Mouse (Mus musculus): ENCODE measurements around the gene AI837181. TPM values are rescaled to one million over a fixed set of nuclear protein-coding genes. Genes with fewer than 3 reads are reported as not detected.

Gene AI837181
- 51.1 and 56.1 TPM in 2 replicates for polyA plus RNA-seq (2014; fragmentation: Nextera tagmentation; extraction: Ambion mirVana)

- no peaks in the 10 kb centered on the region for H3K9me3 ChIP-seq (ENCODE audit: control insufficient read depth, low read length)
- H3K4me2 ChIP-seq (ENCODE audit: low read depth, low read length) = peak within 1 kb of the TSS; percentile 93
- no peaks in the 10 kb centered on the region for H3K27me3 ChIP-seq (replicated peaks; ENCODE audit: control insufficient read depth, insufficient read depth, low read length)
- H3K4me3 ChIP-seq (ENCODE audit: low read depth, low read length) = peak within 1 kb of the TSS; percentile 88
- peak within 1 kb of the TSS; percentile 90 for H3K27ac ChIP-seq (replicated peaks; ENCODE audit: low read depth, low read length)
- H3K4me1 ChIP-seq (ENCODE audit: control insufficient read depth, insufficient read depth, low read length) = peaks cover 17% of the 10 kb centered on the region
- peak within 1 kb of the TSS; percentile 96 for H3K9ac ChIP-seq (ENCODE audit: low read depth, low read length)
- H3K36me3 ChIP-seq (ENCODE audit: control insufficient read depth, insufficient read depth, low read length) = peaks cover 54% of the 10 kb centered on the region
- peak; percentile 99 for DNase-seq (ENCODE audit: low spot score)
- peak; percentile 94 for ATAC-seq (ENCODE audit: low read depth)
- under 1% methylated on average over 41 of the region's 87 CpGs for WGBS
Observed at GRCm38 (mm10) chr19:5424782-5425741, at the start of gene AI837181, which contains the start of gene Drap1. Gene AI837181, plus strand, starts transcription at chr19:5425144. Gene Drap1, minus strand, starts transcription at chr19:5424979.

GRCm38 (mm10) chr19:5377446-5377845 lies 47.5 kb upstream of the AI837181 start:
- Histone ChIP-seq H3K4me2 (ENCODE audit: low read depth, low read length) (no peak overlapping the region), H3K9ac (ENCODE audit: low read depth, low read length) (no peak overlapping the region), H3K27ac (replicated peaks; ENCODE audit: low read depth, low read length) (no peak overlapping the region), H3K9me3 (ENCODE audit: control insufficient read depth, low read length) (no peaks in the 10 kb centered on the region), H3K4me1 (ENCODE audit: control insufficient read depth, insufficient read depth, low read length) (no peaks in the 10 kb centered on the region), H3K27me3 (replicated peaks; ENCODE audit: control insufficient read depth, insufficient read depth, low read length) (no peaks in the 10 kb centered on the region), H3K36me3 (ENCODE audit: control insufficient read depth, insufficient read depth, low read length) (peaks cover 55% of the 10 kb centered on the region), H3K4me3 (ENCODE audit: low read depth, low read length) (no peak overlapping the region)
- DNase-seq (ENCODE audit: low spot score) (no peak), ATAC-seq (ENCODE audit: low read depth) (no peak)
- WGBS = 97% methylated on average over 1 of the region's 1 CpGs

- ATAC-seq (ENCODE audit: low read depth) (no peak), DNase-seq (ENCODE audit: low spot score) (no peak)
- no peak overlapping the region for H3K27ac ChIP-seq (replicated peaks; ENCODE audit: low read depth, low read length)
- H3K9ac ChIP-seq (ENCODE audit: low read depth, low read length) = no peak overlapping the region
- no peaks in the 10 kb centered on the region for H3K9me3 ChIP-seq (ENCODE audit: control insufficient read depth, low read length)
- H3K4me2 ChIP-seq (ENCODE audit: low read depth, low read length) = no peak overlapping the region
- WGBS = 90% methylated on average over 12 of the region's 12 CpGs
- H3K4me3 ChIP-seq (ENCODE audit: low read depth, low read length) = no peak overlapping the region
- peaks cover 4% of the 10 kb centered on the region for H3K27me3 ChIP-seq (replicated peaks; ENCODE audit: control insufficient read depth, insufficient read depth, low read length)
- H3K4me1 ChIP-seq (ENCODE audit: control insufficient read depth, insufficient read depth, low read length) = peaks cover 6% of the 10 kb centered on the region
- H3K36me3 ChIP-seq (ENCODE audit: control insufficient read depth, insufficient read depth, low read length) = peaks cover 75% of the 10 kb centered on the region
Observed at GRCm38 (mm10) chr19:5383326-5383725, 41.6 kb upstream of the AI837181 start.

- Histone ChIP-seq H3K4me2 (ENCODE audit: low read depth, low read length) (no peak overlapping the region), H3K4me3 (ENCODE audit: low read depth, low read length) (no peak overlapping the region), H3K9me3 (ENCODE audit: control insufficient read depth, low read length) (no peaks in the 10 kb centered on the region), H3K27ac (replicated peaks; ENCODE audit: low read depth, low read length) (no peak overlapping the region), H3K36me3 (ENCODE audit: control insufficient read depth, insufficient read depth, low read length) (peaks cover 61% of the 10 kb centered on the region), H3K9ac (ENCODE audit: low read depth, low read length) (no peak overlapping the region), H3K27me3 (replicated peaks; ENCODE audit: control insufficient read depth, insufficient read depth, low read length) (peaks cover 4% of the 10 kb centered on the region), H3K4me1 (ENCODE audit: control insufficient read depth, insufficient read depth, low read length) (peaks cover 12% of the 10 kb centered on the region)
- DNase-seq (ENCODE audit: low spot score) = no peak
- whole genome bisulfite sequencing = 93% methylated on average over 8 of the region's 8 CpGs
- no peak for ATAC-seq (ENCODE audit: low read depth)
Observed at GRCm38 (mm10) chr19:5384715-5385114, 40.2 kb upstream of the AI837181 start.

- WGBS = under 1% methylated on average over 15 of the region's 43 CpGs
- ATAC-seq (ENCODE audit: low read depth) (peak; percentile 27; the same call in 1 of the 2 replicates), DNase-seq (ENCODE audit: low spot score) (no peak)
- Histone ChIP-seq H3K9me3 (ENCODE audit: control insufficient read depth, low read length) (no peaks in the 10 kb centered on the region), H3K9ac (ENCODE audit: low read depth, low read length) (peak overlapping the region; percentile 91), H3K4me1 (ENCODE audit: control insufficient read depth, insufficient read depth, low read length) (peaks cover 18% of the 10 kb centered on the region), H3K4me3 (ENCODE audit: low read depth, low read length) (peak overlapping the region; percentile 92), H3K4me2 (ENCODE audit: low read depth, low read length) (peak overlapping the region; percentile 79), H3K27me3 (replicated peaks; ENCODE audit: control insufficient read depth, insufficient read depth, low read length) (peaks cover 4% of the 10 kb centered on the region), H3K36me3 (ENCODE audit: control insufficient read depth, insufficient read depth, low read length) (peaks cover 28% of the 10 kb centered on the region), H3K27ac (replicated peaks; ENCODE audit: low read depth, low read length) (peak overlapping the region; percentile 80)
Observed at GRCm38 (mm10) chr19:5388011-5388441, 36.9 kb upstream of the AI837181 start.

- H3K36me3 ChIP-seq (ENCODE audit: control insufficient read depth, insufficient read depth, low read length) = peaks cover 21% of the 10 kb centered on the region
- H3K4me3 ChIP-seq (ENCODE audit: low read depth, low read length) = peak within 1 kb of the TSS; percentile 92
- peaks cover 4% of the 10 kb centered on the region for H3K27me3 ChIP-seq (replicated peaks; ENCODE audit: control insufficient read depth, insufficient read depth, low read length)
- peaks cover 18% of the 10 kb centered on the region for H3K4me1 ChIP-seq (ENCODE audit: control insufficient read depth, insufficient read depth, low read length)
- WGBS = 4% methylated on average over 27 of the region's 43 CpGs
- DNase-seq (ENCODE audit: low spot score) (peak; percentile 99), ATAC-seq (ENCODE audit: low read depth) (peak; percentile 97)
- H3K27ac ChIP-seq (replicated peaks; ENCODE audit: low read depth, low read length) = peak within 1 kb of the TSS; percentile 84
- H3K9ac ChIP-seq (ENCODE audit: low read depth, low read length) = peak within 1 kb of the TSS; percentile 91
- no peaks in the 10 kb centered on the region for H3K9me3 ChIP-seq (ENCODE audit: control insufficient read depth, low read length)
- H3K4me2 ChIP-seq (ENCODE audit: low read depth, low read length) = peak within 1 kb of the TSS; percentile 79
Observed at GRCm38 (mm10) chr19:5388588-5389242, 36.2 kb upstream of the AI837181 start, which contains the start of gene Sart1. Gene Sart1, minus strand, starts transcription at chr19:5388703.

- Histone ChIP-seq H3K27me3 (replicated peaks; ENCODE audit: control insufficient read depth, insufficient read depth, low read length) (peaks cover 4% of the 10 kb centered on the region), H3K4me2 (ENCODE audit: low read depth, low read length) (peak overlapping the region; percentile 79), H3K9ac (ENCODE audit: low read depth, low read length) (peak overlapping the region; percentile 91), H3K36me3 (ENCODE audit: control insufficient read depth, insufficient read depth, low read length) (peaks cover 12% of the 10 kb centered on the region), H3K27ac (replicated peaks; ENCODE audit: low read depth, low read length) (peak overlapping the region; percentile 41; the same call in 1 of the 2 replicates), H3K9me3 (ENCODE audit: control insufficient read depth, low read length) (no peaks in the 10 kb centered on the region), H3K4me1 (ENCODE audit: control insufficient read depth, insufficient read depth, low read length) (peaks cover 18% of the 10 kb centered on the region), H3K4me3 (ENCODE audit: low read depth, low read length) (peak overlapping the region; percentile 92)
- ATAC-seq (ENCODE audit: low read depth) (no peak), DNase-seq (ENCODE audit: low spot score) (no peak)
- WGBS = 30% methylated on average over 12 of the region's 12 CpGs
Observed at GRCm38 (mm10) chr19:5389647-5390046, 35.3 kb upstream of the AI837181 start.

GRCm38 (mm10) chr19:5390416-5390815 lies 34.5 kb upstream of the AI837181 start:
- peak overlapping the region; percentile 92 for H3K4me3 ChIP-seq (ENCODE audit: low read depth, low read length)
- peak overlapping the region; percentile 91; the same call in 1 of the 2 replicates for H3K9ac ChIP-seq (ENCODE audit: low read depth, low read length)
- no peaks in the 10 kb centered on the region for H3K9me3 ChIP-seq (ENCODE audit: control insufficient read depth, low read length)
- H3K4me2 ChIP-seq (ENCODE audit: low read depth, low read length) = peak overlapping the region; percentile 79
- ATAC-seq (ENCODE audit: low read depth) = no peak
- no peak overlapping the region for H3K27ac ChIP-seq (replicated peaks; ENCODE audit: low read depth, low read length)
- no peak for DNase-seq (ENCODE audit: low spot score)
- peaks cover 4% of the 10 kb centered on the region for H3K36me3 ChIP-seq (ENCODE audit: control insufficient read depth, insufficient read depth, low read length)
- H3K27me3 ChIP-seq (replicated peaks; ENCODE audit: control insufficient read depth, insufficient read depth, low read length) = peaks cover 4% of the 10 kb centered on the region
- 68% methylated on average over 8 of the region's 8 CpGs for WGBS
- peaks cover 18% of the 10 kb centered on the region for H3K4me1 ChIP-seq (ENCODE audit: control insufficient read depth, insufficient read depth, low read length)

Data from embryonic facial prominence, embryonic 14.5 days (tissue).